Mouse (Mus musculus) lung, postnatal 0 days (tissue): Measurements from ENCODE around the gene Kcmf1. TPM values are rescaled to one million over a fixed set of nuclear protein-coding genes. Genes with fewer than 3 reads are reported as not detected.

Experiments used
- ATAC-seq: fragments of 200-750 bp; cut with Nextera tagmentation; 2 replicates; pipeline ENCODE4 v1.8.0; 2017; ENCODE audit warnings: moderate library complexity
- DNase-seq: peaks from one replicate; pipeline ENCODE4 v3.0.0-alpha.2; 2016; ENCODE audit warnings: low spot score
- H3K27ac ChIP-seq: fragments of 300-500 bp; sonication (generic); 2 replicates; pipeline ENCODE4 v1.5.1; 2014; ENCODE audit warnings: antibody characterized with exemption, mild to moderate bottlenecking, low read length, mixed read lengths
- H3K27me3 ChIP-seq: fragments of 300-500 bp; sonication (generic); replicated peaks from 2 replicates; pipeline ENCODE4 v1.6.1; 2014; ENCODE audit warnings: low read length, mixed read lengths; ENCODE audit not compliant: insufficient read depth
- H3K36me3 ChIP-seq: fragments of 300-500 bp; sonication (generic); 2 replicates; pipeline ENCODE4 v1.6.1; 2014; ENCODE audit warnings: low read length, mixed read lengths; ENCODE audit not compliant: insufficient read depth
- H3K4me1 ChIP-seq: fragments of 300-500 bp; sonication (generic); 2 replicates; pipeline ENCODE4 v1.6.1; 2014; ENCODE audit warnings: antibody characterized with exemption, low read depth, low read length, mixed read lengths; ENCODE audit not compliant: insufficient read depth
- H3K4me2 ChIP-seq: fragments of 300-500 bp; sonication (generic); replicated peaks from 2 replicates; pipeline ENCODE4 v1.6.1; 2014; ENCODE audit warnings: low read depth, mild to moderate bottlenecking, low read length, moderate library complexity, mixed read lengths
- H3K4me3 ChIP-seq: fragments of 300-500 bp; sonication (generic); 2 replicates; pipeline ENCODE4 v1.5.1; 2014; ENCODE audit warnings: low read depth, low read length
- H3K9ac ChIP-seq: fragments of 300-500 bp; sonication (generic); replicated peaks from 2 replicates; pipeline ENCODE4 v1.6.1; 2014; ENCODE audit warnings: low read depth, mild to moderate bottlenecking
- H3K9me3 ChIP-seq: fragments of 300-500 bp; sonication (generic); 2 replicates; pipeline ENCODE4 v1.6.1; 2016; ENCODE audit warnings: low read length, mixed read lengths
- CTCF ChIP-seq: IDR thresholded peaks from 2 replicates; pipeline ENCODE4 v1.5.1; 2016; ENCODE audit warnings: antibody characterized with exemption, mild to moderate bottlenecking
- EP300 ChIP-seq: IDR thresholded peaks from 2 replicates; pipeline ENCODE4 v1.6.1; 2016; ENCODE audit warnings: antibody characterized with exemption, mild to moderate bottlenecking, control low read depth
- WGBS: fragments of 180-500 bp; shearing (Covaris S2); extraction: QIAGEN DNeasy Blood & Tissue Kit; methylation state at CpG from one replicate; pipeline ENCODE4 v1.1.7; 2014; 5-methylcytosine and 5-hydroxymethylcytosine counted together
- polyA plus RNA-seq: library from polyadenylated mRNA; unstranded; fragments of >200 nt; fragmentation: Nextera tagmentation; extraction: Ambion mirVana; gene quantifications from 2 replicates; pipeline ENCODE4 v1.2.1, GENCODE M21; 2015

The Kcmf1 gene
- polyA plus RNA-seq, 1 experiment from 2014 or later, result 43.0 TPM

- no peak for TF ChIP-seq CTCF
- no peak for TF ChIP-seq EP300
- DNase-seq (no peak), ATAC-seq (no peak)
- no peak overlapping the region for H3K4me2 ChIP-seq
- WGBS, result 92% methylated on average over 7 of the region's 7 CpGs
- peaks cover 22% of the 10 kb centered on the region; the same call in 1 of the 2 replicates for H3K36me3 ChIP-seq
- H3K27ac ChIP-seq, result no peak overlapping the region
- no peak overlapping the region for H3K9ac ChIP-seq
- H3K4me3 ChIP-seq, result no peak overlapping the region
- H3K27me3 ChIP-seq, result no peaks in the 10 kb centered on the region
- no peaks in the 10 kb centered on the region for H3K9me3 ChIP-seq
- H3K4me1 ChIP-seq, result no peaks in the 10 kb centered on the region
Observed at GRCm38 (mm10) chr6:72841986-72842502, 57.7 kb downstream of the Kcmf1 start.

- Histone ChIP-seq H3K4me1 (no peaks in the 10 kb centered on the region), H3K36me3 (peaks cover 22% of the 10 kb centered on the region; the same call in 1 of the 2 replicates), H3K4me3 (no peak overlapping the region), H3K27ac (no peak overlapping the region), H3K4me2 (no peak overlapping the region), H3K9me3 (no peaks in the 10 kb centered on the region), H3K27me3 (no peaks in the 10 kb centered on the region), H3K9ac (no peak overlapping the region)
- TF ChIP-seq CTCF (no peak), EP300 (no peak)
- DNase-seq, result no peak
- no peak for ATAC-seq
- 84% methylated on average over 13 of the region's 13 CpGs for WGBS
Observed at GRCm38 (mm10) chr6:72840867-72841780, 58.7 kb downstream of the Kcmf1 start.

- no peaks in the 10 kb centered on the region for H3K4me1 ChIP-seq
- H3K4me2 ChIP-seq, result no peak overlapping the region
- H3K4me3 ChIP-seq, result no peak overlapping the region
- no peak overlapping the region for H3K27ac ChIP-seq
- no peak for DNase-seq
- H3K27me3 ChIP-seq, result no peaks in the 10 kb centered on the region
- H3K36me3 ChIP-seq, result peaks cover 8% of the 10 kb centered on the region; the same call in 1 of the 2 replicates
- H3K9me3 ChIP-seq, result no peaks in the 10 kb centered on the region
- no peak overlapping the region for H3K9ac ChIP-seq
- no peak for TF ChIP-seq EP300
- WGBS, result 75% methylated on average over 4 of the region's 4 CpGs
- no peak for ATAC-seq
Observed at GRCm38 (mm10) chr6:72837756-72838155, 62.0 kb downstream of the Kcmf1 start.

GRCm38 (mm10) chr6:72834518-72834917 is 65.3 kb downstream of the Kcmf1 start:
- Histone ChIP-seq H3K27ac (no peak overlapping the region), H3K4me3 (no peak overlapping the region), H3K9ac (no peak overlapping the region), H3K9me3 (no peaks in the 10 kb centered on the region), H3K36me3 (no peaks in the 10 kb centered on the region), H3K4me1 (no peaks in the 10 kb centered on the region), H3K4me2 (no peak overlapping the region), H3K27me3 (no peaks in the 10 kb centered on the region)
- DNase-seq (no peak), ATAC-seq (no peak)
- TF ChIP-seq CTCF (0 out of 2 replicates have a peak, but pooled peaks have one; percentile 5), EP300 (no peak)
- WGBS, result 60% methylated on average over 4 of the region's 4 CpGs

- no peak for TF ChIP-seq EP300
- no peak for TF ChIP-seq CTCF
- no peaks in the 10 kb centered on the region for H3K36me3 ChIP-seq
- no peaks in the 10 kb centered on the region for H3K9me3 ChIP-seq
- no peak overlapping the region for H3K27ac ChIP-seq
- H3K27me3 ChIP-seq, result no peaks in the 10 kb centered on the region
- no peak overlapping the region for H3K4me3 ChIP-seq
- ATAC-seq, result no peak
- H3K4me1 ChIP-seq, result no peaks in the 10 kb centered on the region
- no peak overlapping the region for H3K4me2 ChIP-seq
- H3K9ac ChIP-seq, result no peak overlapping the region
- WGBS, result 39% methylated on average over 3 of the region's 3 CpGs
- DNase-seq, result no peak
Observed at GRCm38 (mm10) chr6:72831858-72832257, 67.9 kb downstream of the Kcmf1 start.

GRCm38 (mm10) chr6:72831276-72831675 is 68.5 kb downstream of the Kcmf1 start:
- Histone ChIP-seq H3K4me1 (no peaks in the 10 kb centered on the region), H3K4me2 (no peak overlapping the region), H3K27me3 (no peaks in the 10 kb centered on the region), H3K4me3 (no peak overlapping the region), H3K9ac (no peak overlapping the region), H3K9me3 (no peaks in the 10 kb centered on the region), H3K27ac (no peak overlapping the region), H3K36me3 (no peaks in the 10 kb centered on the region)
- TF ChIP-seq CTCF (peak; percentile 81), EP300 (no peak)
- 14% methylated on average over 3 of the region's 3 CpGs for WGBS
- ATAC-seq, result peak; percentile 26; the same call in 1 of the 2 replicates
- peak; percentile 70 for DNase-seq
